Mouse (Mus musculus): Measurements from ENCODE around the gene Kmt2d. TPM values are rescaled to one million over a fixed set of nuclear protein-coding genes. Genes with fewer than 3 reads are reported as not detected.

Kmt2d gene
- total and polyA plus RNA-seq, 3 experiments: 22.1 to 150 (median 57.8) TPM

GRCm38 (mm10) chr15:98843595-98844223 lies 27.3 kb downstream of the Kmt2d start:
- no peak for TF ChIP-seq CTCF (IDR thresholded peaks at IDR 0.05; ENCODE audit: low read depth, low read length)
- TF ChIP-seq TAL1 (conservative IDR thresholded peaks at IDR 0.05; ENCODE audit: low read depth, low read length): no peak
- TF ChIP-seq GATA2 (IDR thresholded peaks at IDR 0.05; ENCODE audit: borderline replicate concordance, low read depth, low read length): no peak
- TF ChIP-seq POLR2AphosphoS5 (IDR thresholded peaks at IDR 0.05; ENCODE audit: insufficient replicate concordance, low read depth, low read length): no peak
- TF ChIP-seq GATA1 (IDR thresholded peaks at IDR 0.05; ENCODE audit: borderline replicate concordance, low read length): no peak
- Histone ChIP-seq H3K36me3 (replicated peaks) (peaks cover 100% of the 10 kb centered on the region), H3K4me1 (ENCODE audit: insufficient read depth, low read depth, low read length) (peaks cover 28% of the 10 kb centered on the region), H3K4me3 (ENCODE audit: low read depth, low read length) (no peak overlapping the region), H3K27me3 (ENCODE audit: insufficient read depth, low read length) (peaks cover 3% of the 10 kb centered on the region; the same call in 1 of the 2 replicates), H3K9me3 (replicated peaks) (no peaks in the 10 kb centered on the region)
- no peak for ATAC-seq (ENCODE audit: extremely low read depth, insufficient number of reproducible peaks, low FRiP score, poor library complexity, severe bottlenecking)
- DNase-seq (ENCODE audit: low spot score): no peak

DNA sequence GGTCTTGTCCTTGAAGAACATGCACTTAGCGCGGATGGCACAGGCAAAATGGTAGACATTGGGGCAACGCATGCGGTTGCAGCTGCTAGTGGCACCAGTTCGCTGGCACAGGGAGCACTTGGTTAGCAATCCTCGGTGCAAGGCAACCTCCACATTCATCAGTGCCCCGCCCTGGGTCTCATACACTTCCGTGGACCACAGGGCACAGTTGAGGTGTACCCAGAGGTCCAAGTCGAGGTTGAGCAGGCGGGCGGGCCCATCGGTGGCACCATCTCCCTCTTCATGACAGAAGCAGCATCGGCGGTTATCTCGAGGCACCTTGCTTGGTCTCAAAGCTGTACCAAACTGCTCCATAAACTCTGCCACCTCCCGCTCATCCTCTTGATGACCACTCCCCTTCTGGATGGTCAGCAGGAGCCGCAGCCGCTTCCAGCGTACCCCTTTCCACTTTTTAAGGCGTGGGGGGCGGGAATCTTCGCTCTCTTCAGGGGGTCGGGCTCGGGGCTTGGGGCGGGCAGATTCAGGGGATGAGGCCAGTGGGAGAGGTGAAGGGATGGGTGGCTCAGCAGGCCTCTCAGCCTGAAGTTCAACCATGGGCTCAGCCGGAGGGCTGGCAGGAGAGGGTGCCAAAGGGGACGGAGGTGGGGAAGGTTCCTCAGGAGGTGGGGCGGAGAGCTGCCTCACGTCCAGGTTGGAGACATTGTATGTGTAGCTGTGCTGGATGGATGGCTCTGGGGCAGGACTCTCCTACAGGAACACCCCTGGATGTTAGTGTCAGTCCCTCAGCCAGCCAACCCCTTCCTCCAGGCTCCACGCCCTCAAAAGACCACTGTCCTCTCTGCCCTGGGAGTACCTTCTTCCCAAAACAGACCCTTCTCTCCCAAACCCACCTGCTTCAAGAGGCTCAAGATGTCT lies 31.1 kb downstream of the Kmt2d start:
- Histone ChIP-seq H3K4me1 (ENCODE audit: insufficient read depth, low read depth, low read length) (peaks cover 52% of the 10 kb centered on the region), H3K4me3 (ENCODE audit: low read depth, low read length) (no peak overlapping the region), H3K27me3 (ENCODE audit: insufficient read depth, low read length) (peaks cover 3% of the 10 kb centered on the region; the same call in 1 of the 2 replicates), H3K36me3 (replicated peaks) (peaks cover 100% of the 10 kb centered on the region), H3K9me3 (replicated peaks) (no peaks in the 10 kb centered on the region)
- ATAC-seq (ENCODE audit: extremely low read depth, insufficient number of reproducible peaks, low FRiP score, poor library complexity, severe bottlenecking) (no peak), DNase-seq (ENCODE audit: low spot score) (no peak)
- TF ChIP-seq POLR2AphosphoS5 (IDR thresholded peaks at IDR 0.05; ENCODE audit: insufficient replicate concordance, low read depth, low read length): no peak
- TF ChIP-seq TAL1 (conservative IDR thresholded peaks at IDR 0.05; ENCODE audit: low read depth, low read length): no peak
- TF ChIP-seq CTCF (IDR thresholded peaks at IDR 0.05; ENCODE audit: low read depth, low read length): no peak
- no peak for TF ChIP-seq GATA2 (IDR thresholded peaks at IDR 0.05; ENCODE audit: borderline replicate concordance, low read depth, low read length)
- TF ChIP-seq GATA1 (IDR thresholded peaks at IDR 0.05; ENCODE audit: borderline replicate concordance, low read length): no peak

GRCm38 (mm10) chr15:98839161-98839560 lies 31.8 kb downstream of the Kmt2d start:
- Histone ChIP-seq H3K4me3 (ENCODE audit: low read depth, low read length) (0 out of 2 replicates have a peak overlapping the region, but pooled peaks have one; percentile 5), H3K36me3 (replicated peaks) (peaks cover 100% of the 10 kb centered on the region), H3K4me1 (ENCODE audit: insufficient read depth, low read depth, low read length) (peaks cover 55% of the 10 kb centered on the region), H3K27me3 (ENCODE audit: insufficient read depth, low read length) (peaks cover 3% of the 10 kb centered on the region; the same call in 1 of the 2 replicates), H3K9me3 (replicated peaks) (no peaks in the 10 kb centered on the region)
- TF ChIP-seq TAL1 (conservative IDR thresholded peaks at IDR 0.05; ENCODE audit: low read depth, low read length) (no peak), GATA1 (IDR thresholded peaks at IDR 0.05; ENCODE audit: borderline replicate concordance, low read length) (no peak), GATA2 (IDR thresholded peaks at IDR 0.05; ENCODE audit: borderline replicate concordance, low read depth, low read length) (no peak), CTCF (IDR thresholded peaks at IDR 0.05; ENCODE audit: low read depth, low read length) (no peak), POLR2AphosphoS5 (IDR thresholded peaks at IDR 0.05; ENCODE audit: insufficient replicate concordance, low read depth, low read length) (no peak)
- DNase-seq (ENCODE audit: low spot score) (no peak), ATAC-seq (ENCODE audit: extremely low read depth, insufficient number of reproducible peaks, low FRiP score, poor library complexity, severe bottlenecking) (no peak)

DNA sequence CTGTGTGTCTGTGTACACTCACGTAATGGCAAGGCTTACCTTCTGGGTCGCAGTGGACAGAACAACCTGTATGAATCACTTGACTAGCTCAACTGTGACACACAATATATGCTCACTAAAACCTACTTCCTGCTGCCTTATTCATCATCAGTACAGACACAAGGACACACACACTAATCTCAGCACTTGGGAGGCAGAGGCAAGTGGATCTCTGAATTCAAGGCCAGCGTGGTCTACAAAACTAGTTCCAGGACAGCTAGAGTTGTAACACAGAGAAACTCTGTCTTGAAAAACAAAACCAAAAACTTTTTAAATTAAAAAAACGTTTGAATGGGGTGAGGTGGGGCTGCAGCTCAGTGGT lies 33.3 kb downstream of the Kmt2d start:
- Histone ChIP-seq H3K4me3 (ENCODE audit: low read depth, low read length) (no peak overlapping the region; the same call in 1 of the 2 replicates), H3K27me3 (ENCODE audit: insufficient read depth, low read length) (peaks cover 3% of the 10 kb centered on the region; the same call in 1 of the 2 replicates), H3K9me3 (replicated peaks) (no peaks in the 10 kb centered on the region), H3K36me3 (replicated peaks) (peaks cover 97% of the 10 kb centered on the region), H3K4me1 (ENCODE audit: insufficient read depth, low read depth, low read length) (peaks cover 65% of the 10 kb centered on the region)
- DNase-seq (ENCODE audit: low spot score) (no peak), ATAC-seq (ENCODE audit: extremely low read depth, insufficient number of reproducible peaks, low FRiP score, poor library complexity, severe bottlenecking) (no peak)
- TF ChIP-seq TAL1 (conservative IDR thresholded peaks at IDR 0.05; ENCODE audit: low read depth, low read length): no peak

- Histone ChIP-seq H3K36me3 (replicated peaks) (peaks cover 94% of the 10 kb centered on the region), H3K4me3 (ENCODE audit: low read depth, low read length) (no peak overlapping the region; the same call in 1 of the 2 replicates), H3K27me3 (ENCODE audit: insufficient read depth, low read length) (peaks cover 3% of the 10 kb centered on the region; the same call in 1 of the 2 replicates), H3K4me1 (ENCODE audit: insufficient read depth, low read depth, low read length) (peaks cover 66% of the 10 kb centered on the region), H3K9me3 (replicated peaks) (no peaks in the 10 kb centered on the region)
- ATAC-seq (ENCODE audit: extremely low read depth, insufficient number of reproducible peaks, low FRiP score, poor library complexity, severe bottlenecking) (peak; percentile 32; the same call in 1 of the 2 replicates), DNase-seq (ENCODE audit: low spot score) (peak; percentile 61)
- TF ChIP-seq GATA2 (IDR thresholded peaks at IDR 0.05; ENCODE audit: borderline replicate concordance, low read depth, low read length): no peak
- TF ChIP-seq TAL1 (conservative IDR thresholded peaks at IDR 0.05; ENCODE audit: low read depth, low read length): peak; percentile 57
These were observed 33.8 kb downstream of the Kmt2d start for GRCm38 (mm10) chr15:98837006-98837742.

DNA sequence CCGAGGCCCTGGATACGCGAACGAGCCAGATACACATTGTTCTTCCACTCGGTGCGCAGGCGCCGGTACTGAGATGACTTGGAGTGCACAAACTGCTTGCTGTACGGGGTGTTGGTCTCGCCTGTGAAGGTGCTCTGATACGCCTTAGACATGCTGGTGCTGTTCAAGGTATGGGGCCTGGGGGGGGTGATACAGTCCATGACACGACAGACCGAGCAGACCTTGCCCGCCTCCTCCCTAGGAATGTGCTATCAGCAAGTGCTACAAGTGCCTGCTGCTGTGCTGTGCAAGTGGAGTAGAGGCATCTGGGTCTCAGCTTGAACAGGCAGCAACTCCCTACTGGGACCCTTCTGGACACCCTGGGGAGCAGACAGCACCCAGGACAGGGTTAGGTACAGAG lies 35.7 kb downstream of the Kmt2d start:
- ATAC-seq (ENCODE audit: extremely low read depth, insufficient number of reproducible peaks, low FRiP score, poor library complexity, severe bottlenecking) (no peak), DNase-seq (ENCODE audit: low spot score) (no peak)
- no peaks in the 10 kb centered on the region for H3K9me3 ChIP-seq (replicated peaks)
- H3K4me3 ChIP-seq (ENCODE audit: low read depth, low read length): no peak overlapping the region
- H3K4me1 ChIP-seq (ENCODE audit: insufficient read depth, low read depth, low read length): peaks cover 68% of the 10 kb centered on the region
- TF ChIP-seq POLR2AphosphoS5 (IDR thresholded peaks at IDR 0.05; ENCODE audit: insufficient replicate concordance, low read depth, low read length): no peak; the same call in 1 of the 2 replicates
- no peak for TF ChIP-seq CTCF (IDR thresholded peaks at IDR 0.05; ENCODE audit: low read depth, low read length)
- no peak for TF ChIP-seq TAL1 (conservative IDR thresholded peaks at IDR 0.05; ENCODE audit: low read depth, low read length)
- TF ChIP-seq GATA2 (IDR thresholded peaks at IDR 0.05; ENCODE audit: borderline replicate concordance, low read depth, low read length): no peak
- no peak for TF ChIP-seq GATA1 (IDR thresholded peaks at IDR 0.05; ENCODE audit: borderline replicate concordance, low read length)
- H3K36me3 ChIP-seq (replicated peaks): peaks cover 75% of the 10 kb centered on the region
- H3K27me3 ChIP-seq (ENCODE audit: insufficient read depth, low read length): peaks cover 3% of the 10 kb centered on the region; the same call in 1 of the 2 replicates
